Mouse (Mus musculus) heart, adult 18-20 months (tissue): ENCODE data around the gene Sparc. TPM values are rescaled to one million over a fixed set of nuclear protein-coding genes. Genes with fewer than 3 reads are reported as not detected.

Experiments used
- DNase-seq, 2 experiments: peaks; one replicate each; pipeline ENCODE4 v3.0.0; 2021 to 2022; ENCODE audit warnings: mixed read lengths in 1 of 2
- total RNA-seq, 2 experiments: library from RNA; stranded (reverse); gene quantifications; 2 replicates each; pipeline ENCODE4 v1.2.3; 2021

The Sparc gene
- total RNA-seq, 2 experiments from 2014 or later = 264 to 308 TPM

DNA sequence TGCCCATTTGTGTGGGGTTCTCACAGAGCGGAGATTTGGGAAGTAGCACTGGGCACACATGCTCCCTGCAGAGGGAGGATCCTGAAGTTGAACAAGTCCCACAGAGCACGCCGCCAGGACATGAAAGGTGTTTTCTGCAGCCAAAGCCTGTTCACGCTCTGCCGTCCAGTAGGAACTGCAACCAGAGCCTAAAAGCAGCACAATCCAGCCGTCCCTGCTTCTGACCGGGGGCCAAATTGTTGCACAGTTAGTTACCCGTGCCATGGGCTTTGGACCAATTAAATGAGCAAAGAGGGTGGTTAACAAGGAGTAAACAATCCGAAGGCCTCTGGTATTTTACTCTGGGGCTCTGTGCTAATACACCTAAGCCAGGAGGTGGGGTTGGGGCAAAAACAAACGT, 55.2 kb downstream of the Sparc start:
- DNase-seq = no peak

DNA sequence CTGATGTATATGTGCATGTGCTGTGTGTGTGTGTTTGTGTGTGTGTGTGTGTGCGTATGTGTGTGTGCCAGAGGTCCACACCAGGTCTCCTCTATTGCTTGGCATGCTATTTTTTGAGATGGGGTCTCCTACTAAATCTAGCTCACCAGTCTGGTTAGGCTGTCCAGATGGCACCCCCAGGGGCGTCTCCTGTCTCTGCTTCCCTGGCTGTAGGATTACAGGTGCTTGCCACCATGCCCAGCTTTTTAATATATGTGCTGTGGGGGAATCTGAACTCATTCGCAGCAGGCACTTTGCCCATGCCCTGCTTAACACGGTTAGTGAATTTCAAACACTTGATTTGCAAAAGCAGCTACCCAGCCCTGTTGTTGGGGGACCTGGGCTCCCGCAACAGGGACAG, 57.1 kb downstream of the Sparc start:
- no peak for DNase-seq

DNA sequence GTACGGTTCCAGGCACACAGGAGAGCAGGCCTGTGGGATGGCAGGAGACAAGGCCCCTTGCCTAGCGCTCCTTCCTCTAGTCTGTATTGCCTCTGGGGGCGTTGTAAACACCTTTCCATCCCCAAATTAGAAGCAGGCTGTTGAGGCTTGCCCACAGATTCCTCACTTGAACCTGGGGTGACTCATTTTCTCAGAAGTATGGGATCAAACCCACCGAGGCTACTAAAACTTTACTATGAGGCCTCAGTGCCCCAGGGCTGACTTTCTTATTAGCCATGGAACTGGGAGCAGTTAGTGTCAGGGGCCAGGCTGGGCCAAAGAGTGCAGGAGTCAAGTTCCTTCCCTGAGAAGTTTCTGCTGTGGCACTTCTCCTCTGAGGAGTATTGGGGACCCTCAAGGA, 57.7 kb downstream of the Sparc start:
- DNase-seq = no peak

DNA sequence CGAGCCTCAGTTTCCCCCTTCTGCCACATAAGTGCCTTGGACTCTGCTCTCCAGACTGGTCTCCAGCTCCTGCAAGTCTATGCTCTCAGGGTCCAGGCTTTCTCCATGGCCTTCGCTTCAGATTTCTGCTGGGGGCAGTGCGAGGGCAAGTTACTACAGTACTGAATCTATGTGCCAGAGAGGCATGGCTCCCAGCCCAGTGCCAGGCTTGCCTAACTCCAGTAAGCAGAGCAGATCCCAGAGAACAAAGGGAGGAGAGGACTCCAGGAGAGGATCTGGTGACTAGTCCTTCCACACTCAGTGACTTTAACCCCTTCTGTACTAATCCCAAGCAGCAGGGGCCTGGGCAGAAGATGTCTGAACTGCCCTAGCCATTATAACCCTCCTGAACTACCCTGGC, 58.3 kb downstream of the Sparc start:
- peak; percentile 40 to 50 for DNase-seq

DNA sequence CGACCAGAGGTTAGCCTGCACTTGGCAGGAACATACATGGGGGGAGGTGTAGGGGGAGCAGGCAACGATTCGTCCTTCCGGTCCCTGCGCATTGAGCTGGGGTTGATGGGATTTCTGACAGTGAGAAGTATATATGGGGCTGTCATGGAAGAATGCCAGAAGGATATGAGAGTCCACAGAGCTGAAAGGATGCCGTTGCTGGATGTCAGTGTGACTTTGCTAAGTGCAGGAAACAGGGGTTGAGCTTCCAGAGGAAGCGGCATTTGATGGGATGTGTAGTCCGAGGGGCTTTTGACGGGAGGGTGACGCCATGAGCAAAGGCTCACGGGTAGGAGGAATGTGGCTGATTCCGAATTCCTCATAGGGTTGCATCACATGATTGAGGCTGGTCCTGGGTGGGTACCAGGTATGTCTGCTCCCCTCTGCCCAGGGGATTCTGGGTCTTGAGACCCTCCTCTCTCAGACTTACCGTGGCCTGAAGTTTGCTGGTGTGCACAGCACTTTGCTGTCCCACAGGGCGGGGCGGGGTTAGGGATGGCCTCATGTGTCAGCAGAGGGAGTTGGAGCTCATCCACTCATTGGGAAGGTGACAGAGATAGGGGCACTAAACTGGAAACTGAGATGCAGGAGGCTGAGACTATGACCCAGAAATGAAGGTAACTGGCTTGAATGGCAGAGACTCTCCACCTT, 64.7 kb downstream of the Sparc start:
- DNase-seq = no peak

DNA sequence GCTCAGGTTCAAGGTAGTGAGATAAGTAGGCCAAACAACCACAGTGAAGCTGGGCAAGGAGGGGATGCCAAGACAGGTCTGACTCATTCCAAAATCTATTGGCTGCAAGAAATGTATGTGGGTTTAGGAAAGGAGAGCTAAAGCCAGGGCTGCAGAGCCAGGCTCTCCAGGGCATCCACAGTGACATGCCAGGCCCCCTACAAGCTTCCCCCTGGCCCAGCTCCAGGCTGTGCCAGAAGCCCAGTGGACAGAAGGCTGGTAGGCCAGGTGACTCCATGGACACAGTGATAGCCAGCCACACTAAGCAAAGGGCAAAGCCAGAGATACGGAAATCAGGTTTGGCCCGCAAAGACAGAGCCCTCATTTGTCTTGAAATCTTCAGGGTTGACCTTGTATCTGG, 66.1 kb downstream of the Sparc start:
- no peak for DNase-seq

Other genes with a start within 250 kb of the Sparc start
- 10 to 100 TPM; 11.4 to 22.0 TPM for gene Slc36a2, start 238.1 kb downstream of the Sparc start, total RNA-seq
- gene Slc36a1, start 218.8 kb downstream of the Sparc start, total RNA-seq = 10 to 100 TPM; 10.3 to 11.8 TPM
- under 1 TPM; 0.13 to 0.15 TPM for gene Fat2, start 86.6 kb downstream of the Sparc start, total RNA-seq
- gene Atox1, start 38.1 kb upstream of the Sparc start, total RNA-seq = 100 to 1,000 TPM in 1 of 2 experiments, 10 to 100 TPM in 1; 98.7 to 104 TPM
- gene G3bp1, start 46.5 kb upstream of the Sparc start, total RNA-seq = 10 to 100 TPM; 40.5 to 41.3 TPM
- gene Glra1, start 185.0 kb upstream of the Sparc start, total RNA-seq = not detected